Mouse (Mus musculus): ENCODE results near the gene Ldlr. TPM values are rescaled to one million over a fixed set of nuclear protein-coding genes. Genes with fewer than 3 reads are reported as not detected.

The Ldlr gene
- polyA plus RNA-seq, 1 experiment from 2014 or later = 22.1 TPM

GRCm38 (mm10) chr9:21748033-21748432 is 24.8 kb downstream of the Ldlr start:
- no peak overlapping the region for H3K9ac ChIP-seq (ENCODE audit: low read length)
- H3K9me3 ChIP-seq (ENCODE audit: control insufficient read depth, low read length) = no peaks in the 10 kb centered on the region
- no peak for ATAC-seq (ENCODE audit: low FRiP score)

DNA sequence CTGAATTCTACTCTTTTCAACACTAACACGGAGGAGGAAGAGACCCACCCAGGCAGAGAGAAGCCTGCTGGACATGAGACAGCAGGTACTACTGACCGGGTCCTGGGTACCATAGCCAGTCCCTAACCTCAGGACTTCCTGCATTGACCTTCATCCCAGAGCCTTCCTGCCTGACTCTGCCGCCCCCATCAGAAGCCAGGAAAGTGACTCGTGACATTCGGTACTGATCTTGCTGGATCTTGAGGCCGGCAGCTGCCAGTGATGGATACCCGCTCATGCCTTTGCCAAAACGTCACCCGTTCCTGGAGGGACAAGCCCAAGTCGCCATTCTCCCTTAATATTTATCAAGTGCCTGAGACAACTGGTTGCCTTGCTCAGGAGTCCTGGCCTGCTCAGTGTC is 25.2 kb downstream of the Ldlr start:
- no peaks in the 10 kb centered on the region for H3K9me3 ChIP-seq (ENCODE audit: control insufficient read depth, low read length)
- H3K9ac ChIP-seq (ENCODE audit: low read length) = no peak overlapping the region
- no peak overlapping the region for H3K4me2 ChIP-seq
- 92% methylated on average over 10 of the region's 10 CpGs for WGBS
- H3K4me3 ChIP-seq (ENCODE audit: low read depth, low read length) = no peak overlapping the region
- H3K27me3 ChIP-seq (ENCODE audit: control insufficient read depth, insufficient read depth, low read length) = no peaks in the 10 kb centered on the region
- no peak for ATAC-seq (ENCODE audit: low FRiP score)
- no peaks in the 10 kb centered on the region for H3K4me1 ChIP-seq (ENCODE audit: control insufficient read depth, insufficient read depth, low read length)
- peaks cover 48% of the 10 kb centered on the region for H3K36me3 ChIP-seq (ENCODE audit: control insufficient read depth, insufficient read depth, low read length)
- DNase-seq (ENCODE audit: low spot score, missing footprints) = no peak
- H3K27ac ChIP-seq (ENCODE audit: low read depth, low read length) = no peak overlapping the region

More at GRCm38 (mm10) chr9:21748033-21748432, 24.8 kb downstream of the Ldlr start:
- H3K4me3 ChIP-seq (ENCODE audit: low read depth, low read length) = no peak overlapping the region
- no peaks in the 10 kb centered on the region for H3K4me1 ChIP-seq (ENCODE audit: control insufficient read depth, insufficient read depth, low read length)
- no peak overlapping the region for H3K4me2 ChIP-seq
- 87% methylated on average over 7 of the region's 7 CpGs for WGBS
- no peaks in the 10 kb centered on the region for H3K27me3 ChIP-seq (ENCODE audit: control insufficient read depth, insufficient read depth, low read length)
- no peak overlapping the region for H3K27ac ChIP-seq (ENCODE audit: low read depth, low read length)
- peaks cover 49% of the 10 kb centered on the region for H3K36me3 ChIP-seq (ENCODE audit: control insufficient read depth, insufficient read depth, low read length)
- DNase-seq (ENCODE audit: low spot score, missing footprints) = no peak

DNA sequence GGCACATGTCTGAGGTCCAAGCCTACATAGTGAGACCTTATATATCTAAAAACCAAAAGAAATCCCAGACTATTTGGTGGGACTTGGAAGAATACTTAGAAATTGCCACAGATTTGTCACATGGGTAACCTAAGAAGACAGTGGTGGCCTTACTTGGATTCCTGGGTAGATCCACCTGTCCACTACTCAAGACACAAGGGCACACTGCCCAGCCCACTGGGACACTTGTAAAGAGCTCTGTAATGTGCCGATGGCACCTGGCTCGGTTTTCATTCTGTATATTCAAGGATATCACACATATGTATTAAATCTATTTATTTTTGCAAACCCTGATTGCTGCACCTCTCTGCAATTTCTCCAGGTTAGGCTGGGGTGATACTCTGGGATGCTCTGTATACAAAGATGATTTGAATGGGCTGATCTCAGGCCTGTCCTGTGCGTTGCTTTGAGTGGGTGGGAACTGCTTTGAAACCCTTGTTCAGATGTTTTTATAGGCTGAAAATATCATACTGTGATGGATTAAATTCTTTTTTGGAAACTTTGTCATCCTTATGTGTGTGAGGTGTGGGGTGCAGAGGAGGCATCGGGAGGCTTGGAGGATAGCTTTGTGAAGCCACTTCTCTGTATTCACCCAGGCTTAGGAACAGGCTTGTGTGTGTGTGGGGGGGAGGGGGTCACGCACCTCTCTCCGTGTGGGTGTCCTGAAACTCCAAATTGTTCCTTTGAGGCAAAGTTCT is 26.3 kb downstream of the Ldlr start:
- Histone ChIP-seq H3K4me2 (no peak overlapping the region), H3K27ac (ENCODE audit: low read depth, low read length) (no peak overlapping the region), H3K4me1 (ENCODE audit: control insufficient read depth, insufficient read depth, low read length) (no peaks in the 10 kb centered on the region), H3K36me3 (ENCODE audit: control insufficient read depth, insufficient read depth, low read length) (peaks cover 40% of the 10 kb centered on the region), H3K9me3 (ENCODE audit: control insufficient read depth, low read length) (no peaks in the 10 kb centered on the region), H3K4me3 (ENCODE audit: low read depth, low read length) (no peak overlapping the region), H3K27me3 (ENCODE audit: control insufficient read depth, insufficient read depth, low read length) (no peaks in the 10 kb centered on the region), H3K9ac (ENCODE audit: low read length) (no peak overlapping the region)
- 90% methylated on average over 6 of the region's 6 CpGs for WGBS
- ATAC-seq (ENCODE audit: low FRiP score) = no peak
- DNase-seq (ENCODE audit: low spot score, missing footprints) = no peak

DNA sequence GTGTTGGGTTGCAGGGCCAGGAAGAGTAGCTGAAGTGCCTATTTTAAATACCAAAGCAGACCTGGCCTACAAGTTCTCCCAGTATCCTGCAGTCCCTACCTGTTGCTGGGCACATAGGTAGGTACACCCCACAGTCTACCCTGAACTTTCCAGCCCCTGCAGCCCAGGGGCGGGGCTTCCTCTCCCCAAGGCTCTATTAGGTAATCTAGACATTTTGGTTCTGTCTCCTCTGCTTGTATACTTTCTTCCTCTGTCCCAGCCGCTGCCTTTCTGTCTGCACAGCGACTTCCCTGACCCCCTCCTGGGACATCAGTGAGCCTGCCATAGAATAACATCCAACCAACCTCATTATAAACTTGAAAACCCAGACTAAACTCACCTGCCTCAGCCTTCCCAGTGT is 27.1 kb downstream of the Ldlr start:
- ATAC-seq (ENCODE audit: low FRiP score) (no peak), DNase-seq (ENCODE audit: low spot score, missing footprints) (no peak)
- Histone ChIP-seq H3K4me1 (ENCODE audit: control insufficient read depth, insufficient read depth, low read length) (no peaks in the 10 kb centered on the region), H3K9ac (ENCODE audit: low read length) (no peak overlapping the region), H3K36me3 (ENCODE audit: control insufficient read depth, insufficient read depth, low read length) (peaks cover 36% of the 10 kb centered on the region), H3K4me3 (ENCODE audit: low read depth, low read length) (no peak overlapping the region), H3K4me2 (no peak overlapping the region), H3K27me3 (ENCODE audit: control insufficient read depth, insufficient read depth, low read length) (no peaks in the 10 kb centered on the region), H3K9me3 (ENCODE audit: control insufficient read depth, low read length) (no peaks in the 10 kb centered on the region), H3K27ac (ENCODE audit: low read depth, low read length) (no peak overlapping the region)
- 80% methylated on average over 3 of the region's 3 CpGs for WGBS

DNA sequence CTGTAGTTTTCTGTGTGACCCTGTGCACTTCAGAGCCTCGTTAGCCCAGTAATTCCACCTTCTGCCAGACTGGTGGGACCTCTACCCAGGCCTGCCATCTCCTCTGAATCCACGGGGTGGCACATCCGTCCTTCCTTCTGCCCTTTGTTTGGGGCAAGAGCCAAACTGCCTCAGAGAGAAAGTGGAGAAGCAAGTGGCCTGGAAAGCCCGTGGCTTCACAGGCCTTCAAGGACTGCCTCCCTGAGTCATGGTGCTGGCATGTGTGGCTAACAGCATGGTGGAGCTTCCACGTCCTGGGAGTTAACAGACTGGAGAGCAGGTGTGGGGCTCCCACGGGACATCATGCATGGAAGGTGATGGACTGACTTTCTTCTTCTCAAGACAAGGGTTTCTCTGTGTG is 28.1 kb downstream of the Ldlr start:
- WGBS = 78% methylated on average over 6 of the region's 6 CpGs
- Histone ChIP-seq H3K36me3 (ENCODE audit: control insufficient read depth, insufficient read depth, low read length) (peaks cover 30% of the 10 kb centered on the region), H3K4me1 (ENCODE audit: control insufficient read depth, insufficient read depth, low read length) (no peaks in the 10 kb centered on the region), H3K9ac (ENCODE audit: low read length) (no peak overlapping the region), H3K4me3 (ENCODE audit: low read depth, low read length) (no peak overlapping the region), H3K9me3 (ENCODE audit: control insufficient read depth, low read length) (no peaks in the 10 kb centered on the region), H3K4me2 (no peak overlapping the region), H3K27ac (ENCODE audit: low read depth, low read length) (no peak overlapping the region), H3K27me3 (ENCODE audit: control insufficient read depth, insufficient read depth, low read length) (no peaks in the 10 kb centered on the region)
- DNase-seq (ENCODE audit: low spot score, missing footprints) (no peak), ATAC-seq (ENCODE audit: low FRiP score) (no peak)

- no peak overlapping the region for H3K4me3 ChIP-seq (ENCODE audit: low read depth, low read length)
- DNase-seq (ENCODE audit: low spot score, missing footprints) (no peak), ATAC-seq (ENCODE audit: low FRiP score) (no peak)
- H3K4me1 ChIP-seq (ENCODE audit: control insufficient read depth, insufficient read depth, low read length) = no peaks in the 10 kb centered on the region
- WGBS = 72% methylated on average over 10 of the region's 10 CpGs
- no peak overlapping the region for H3K9ac ChIP-seq (ENCODE audit: low read length)
- H3K27me3 ChIP-seq (ENCODE audit: control insufficient read depth, insufficient read depth, low read length) = no peaks in the 10 kb centered on the region
- peaks cover 23% of the 10 kb centered on the region for H3K36me3 ChIP-seq (ENCODE audit: control insufficient read depth, insufficient read depth, low read length)
- H3K4me2 ChIP-seq = no peak overlapping the region
- no peaks in the 10 kb centered on the region for H3K9me3 ChIP-seq (ENCODE audit: control insufficient read depth, low read length)
- H3K27ac ChIP-seq (ENCODE audit: low read depth, low read length) = no peak overlapping the region
Measured at GRCm38 (mm10) chr9:21752252-21752792, 29.0 kb downstream of the Ldlr start.

- H3K9ac ChIP-seq (ENCODE audit: low read length) = no peak overlapping the region
- H3K27ac ChIP-seq (ENCODE audit: low read depth, low read length) = no peak overlapping the region
- 82% methylated on average over 2 of the region's 2 CpGs for WGBS
- peaks cover 8% of the 10 kb centered on the region for H3K36me3 ChIP-seq (ENCODE audit: control insufficient read depth, insufficient read depth, low read length)
- H3K4me3 ChIP-seq (ENCODE audit: low read depth, low read length) = no peak overlapping the region
- H3K9me3 ChIP-seq (ENCODE audit: control insufficient read depth, low read length) = no peaks in the 10 kb centered on the region
- no peaks in the 10 kb centered on the region for H3K27me3 ChIP-seq (ENCODE audit: control insufficient read depth, insufficient read depth, low read length)
- DNase-seq (ENCODE audit: low spot score, missing footprints) (no peak), ATAC-seq (ENCODE audit: low FRiP score) (no peak)
- H3K4me2 ChIP-seq = no peak overlapping the region
- H3K4me1 ChIP-seq (ENCODE audit: control insufficient read depth, insufficient read depth, low read length) = peaks cover 4% of the 10 kb centered on the region
Measured at GRCm38 (mm10) chr9:21754003-21754402, 30.7 kb downstream of the Ldlr start.

DNA sequence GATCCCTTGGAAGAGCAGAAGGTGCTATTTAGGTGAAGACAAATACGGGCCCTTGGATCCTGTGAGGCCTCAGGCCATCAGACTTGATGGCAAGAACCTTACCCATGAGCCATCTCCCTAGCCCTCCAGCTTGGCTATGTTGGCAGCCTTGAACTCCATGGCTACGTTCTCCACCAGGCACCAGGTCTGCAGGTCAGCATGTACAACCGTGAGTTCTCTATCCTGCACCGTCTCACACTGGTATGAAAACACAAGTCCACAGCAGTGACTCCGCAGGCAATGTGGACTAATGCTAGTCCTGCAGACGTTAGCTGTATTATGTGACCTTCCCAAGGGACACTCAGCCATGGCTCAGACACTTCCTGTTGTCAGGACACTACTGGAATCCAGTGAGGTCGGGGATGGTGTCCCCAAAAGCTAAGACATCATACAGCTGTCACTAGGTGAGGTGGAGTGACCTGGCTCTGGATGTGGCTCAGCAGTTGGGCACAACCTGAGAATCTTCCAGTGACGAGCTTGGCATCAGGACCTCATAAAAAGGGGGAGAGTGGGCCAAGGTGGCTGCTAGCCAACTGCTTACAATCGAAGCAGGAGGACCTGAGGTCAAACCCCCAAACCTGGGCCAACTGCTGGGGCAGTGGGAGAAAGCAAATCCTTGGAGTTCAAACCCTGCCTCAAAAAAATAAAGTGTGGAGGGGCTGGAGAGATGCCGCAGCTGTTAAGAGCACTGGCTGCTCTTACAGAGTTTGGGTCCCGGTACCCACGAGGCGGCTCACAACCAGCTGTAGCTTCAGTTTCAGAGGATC is 31.4 kb downstream of the Ldlr start:
- Histone ChIP-seq H3K36me3 (ENCODE audit: control insufficient read depth, insufficient read depth, low read length) (peaks cover 4% of the 10 kb centered on the region; the same call in 1 of the 2 replicates), H3K4me3 (ENCODE audit: low read depth, low read length) (no peak overlapping the region), H3K9ac (ENCODE audit: low read length) (no peak overlapping the region), H3K4me2 (no peak overlapping the region), H3K9me3 (ENCODE audit: control insufficient read depth, low read length) (no peaks in the 10 kb centered on the region), H3K4me1 (ENCODE audit: control insufficient read depth, insufficient read depth, low read length) (peaks cover 10% of the 10 kb centered on the region), H3K27ac (ENCODE audit: low read depth, low read length) (no peak overlapping the region), H3K27me3 (ENCODE audit: control insufficient read depth, insufficient read depth, low read length) (no peaks in the 10 kb centered on the region)
- DNase-seq (ENCODE audit: low spot score, missing footprints) = no peak
- WGBS = 82% methylated on average over 13 of the region's 13 CpGs
- ATAC-seq (ENCODE audit: low FRiP score) = no peak
